Mouse (Mus musculus) right cerebral cortex, adult 2 months (tissue): Measurements from ENCODE around the gene Etv1.
"Not testable (repeated sequence)": the region's sequence is repeated elsewhere in the genome, so short reads cannot be mapped to it uniquely, and the experiment has no call there.

Experiments
- DNase-seq, 2 experiments: peaks; one replicate each; pipeline ENCODE4 v3.0.0; 2021 to 2022; ENCODE audit warnings: low spot score in 2 of 2

Etv1 gene

GRCm38 (mm10) chr12:38816235-38816634 lies 37.1 kb downstream of the Etv1 start:
- no peak for DNase-seq

DNA sequence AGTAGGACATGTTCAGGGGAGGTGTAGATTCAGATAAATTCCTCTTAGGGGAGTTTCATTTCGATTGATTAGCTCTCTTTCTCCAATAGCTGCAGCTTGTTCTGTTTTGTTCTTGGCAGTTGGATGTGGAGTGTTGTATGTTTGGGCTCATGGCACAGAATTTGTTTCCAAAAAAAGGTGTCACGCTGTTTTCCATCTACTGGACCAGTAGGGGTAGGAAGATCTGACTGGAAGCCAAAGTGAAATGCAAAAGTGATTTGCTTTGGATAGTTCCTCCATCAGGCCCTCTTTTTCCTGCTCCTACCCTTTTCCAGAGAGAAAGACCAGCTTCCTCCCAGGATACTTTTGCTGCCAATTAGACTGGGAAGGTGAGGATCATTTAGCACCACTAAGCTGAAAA lies 39.1 kb downstream of the Etv1 start:
- DNase-seq = no peak

DNA sequence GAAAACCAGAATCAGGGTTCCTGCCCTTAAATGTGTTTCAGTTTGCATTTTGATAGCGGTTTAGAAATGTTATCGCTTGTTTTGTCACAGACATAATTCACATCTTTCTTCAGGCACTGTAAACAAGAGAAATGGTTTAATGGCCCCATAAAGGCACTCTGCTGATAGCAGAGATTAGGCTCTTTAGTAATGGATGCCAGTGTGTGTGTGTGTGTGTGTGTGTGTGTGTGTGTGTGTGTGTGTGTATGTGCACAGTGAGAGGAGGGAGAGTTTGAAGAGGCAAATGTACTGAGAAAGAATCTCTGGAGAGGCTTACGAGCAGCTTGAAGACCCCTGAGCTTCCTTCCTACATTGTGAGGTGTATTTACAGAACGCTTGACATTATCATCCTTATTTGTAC lies 41.5 kb downstream of the Etv1 start:
- no peak for DNase-seq

DNA sequence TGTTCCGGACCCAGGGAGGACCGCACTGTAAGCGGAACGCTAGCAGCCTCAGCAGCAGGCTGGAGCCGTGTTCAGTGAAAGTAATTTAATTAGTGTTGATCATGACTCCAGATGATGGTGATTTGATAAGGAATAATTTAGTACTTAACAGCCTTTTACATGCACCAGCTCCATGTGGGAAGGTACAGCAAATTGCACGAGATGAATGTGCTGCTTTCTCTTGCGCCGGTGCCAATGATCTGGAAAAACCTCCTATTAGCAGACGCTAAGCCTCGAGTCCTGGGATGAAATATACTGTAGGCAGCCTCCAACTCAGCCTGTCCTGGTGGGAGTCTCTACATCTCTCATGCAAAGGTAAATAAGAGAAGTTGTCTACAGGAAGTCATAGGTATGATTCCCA lies 45.2 kb downstream of the Etv1 start:
- DNase-seq = no peak

DNA sequence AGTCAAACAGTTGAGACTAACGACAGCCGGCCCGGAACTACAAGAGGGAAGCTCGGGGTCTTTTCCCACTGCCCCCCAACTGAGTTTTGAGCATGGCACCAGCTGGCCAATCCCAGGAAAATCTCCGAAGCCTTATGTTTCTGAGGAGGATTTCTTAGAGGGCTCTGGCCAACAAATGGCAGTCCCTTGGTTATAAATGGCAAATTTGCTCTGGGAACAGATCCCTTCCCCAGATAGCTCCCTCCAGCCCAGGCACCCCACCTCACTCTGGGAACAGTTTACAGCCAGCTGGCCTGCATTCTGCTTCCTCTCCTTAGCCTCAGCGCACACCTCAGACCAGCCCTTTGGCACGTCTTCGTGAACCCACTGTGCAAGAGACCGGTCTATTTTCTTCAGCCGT lies 53.8 kb downstream of the Etv1 start:
- no peak for DNase-seq

- DNase-seq = no peak
These were observed 55.4 kb downstream of the Etv1 start for GRCm38 (mm10) chr12:38834581-38834980.

GRCm38 (mm10) chr12:38834986-38835385 lies 55.8 kb downstream of the Etv1 start:
- not testable (repeated sequence) for DNase-seq

GRCm38 (mm10) chr12:38843801-38844295 lies 64.7 kb downstream of the Etv1 start:
- no peak for DNase-seq

GRCm38 (mm10) chr12:38847500-38848261 lies 68.5 kb downstream of the Etv1 start:
- no peak for DNase-seq

DNA sequence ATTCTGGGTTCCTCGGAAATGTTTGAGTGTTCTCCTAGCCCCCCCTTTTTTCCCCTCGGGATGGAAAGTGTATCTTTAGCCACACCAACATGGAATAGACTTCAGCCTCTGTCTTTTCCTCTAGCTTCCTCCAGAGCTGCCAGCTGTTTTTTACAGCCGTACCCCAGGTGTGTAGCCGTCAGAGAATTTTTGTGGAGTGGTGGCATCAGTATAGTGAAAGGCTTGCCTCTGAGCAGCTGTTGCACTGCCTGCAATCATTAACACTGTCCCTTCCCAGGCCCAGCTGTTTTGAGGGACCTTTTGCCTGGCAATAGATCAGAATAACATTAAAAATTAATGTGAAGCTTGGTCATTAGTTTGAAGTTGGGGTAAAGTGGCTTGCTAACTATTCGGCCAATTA lies 70.8 kb downstream of the Etv1 start:
- no peak for DNase-seq

DNA sequence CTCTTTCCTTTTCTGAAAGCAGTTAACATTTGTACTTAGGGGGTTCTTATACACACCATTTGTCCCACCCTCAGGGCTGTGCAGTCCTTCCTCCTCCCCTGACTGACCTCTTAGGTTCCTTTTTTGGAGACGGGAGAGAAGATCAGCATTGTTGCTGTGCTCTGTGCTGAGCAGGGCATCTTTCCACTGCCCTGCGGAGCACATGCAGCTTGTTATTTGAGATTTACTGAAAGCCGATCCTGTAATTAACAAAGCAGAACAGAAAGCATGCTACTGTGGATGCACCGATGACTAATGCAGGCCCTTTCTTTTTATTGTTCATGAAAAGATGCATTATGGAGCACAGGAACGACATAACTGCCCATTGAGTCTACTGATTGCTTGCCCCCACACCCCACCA lies 75.1 kb downstream of the Etv1 start:
- no peak for DNase-seq

DNA sequence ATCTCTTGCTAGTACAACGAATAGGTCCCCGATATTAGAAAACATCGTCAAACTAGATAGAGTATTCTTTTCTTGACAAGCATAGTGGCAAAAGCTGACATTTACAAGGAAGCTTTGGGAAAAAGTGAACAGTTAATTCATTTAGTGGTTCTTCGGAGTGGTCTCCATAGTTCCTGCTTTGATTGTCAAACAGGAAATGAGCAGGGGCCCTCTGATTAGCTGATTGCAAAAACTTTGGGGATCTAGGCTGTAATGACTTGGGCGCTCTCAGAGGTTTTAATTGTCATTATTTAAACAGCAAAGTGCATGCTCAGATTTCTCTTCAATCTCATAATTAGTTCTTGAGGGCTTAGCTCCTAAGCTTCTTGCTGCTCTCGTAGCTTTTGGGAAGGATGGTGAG lies 75.6 kb downstream of the Etv1 start:
- DNase-seq = no peak

DNA sequence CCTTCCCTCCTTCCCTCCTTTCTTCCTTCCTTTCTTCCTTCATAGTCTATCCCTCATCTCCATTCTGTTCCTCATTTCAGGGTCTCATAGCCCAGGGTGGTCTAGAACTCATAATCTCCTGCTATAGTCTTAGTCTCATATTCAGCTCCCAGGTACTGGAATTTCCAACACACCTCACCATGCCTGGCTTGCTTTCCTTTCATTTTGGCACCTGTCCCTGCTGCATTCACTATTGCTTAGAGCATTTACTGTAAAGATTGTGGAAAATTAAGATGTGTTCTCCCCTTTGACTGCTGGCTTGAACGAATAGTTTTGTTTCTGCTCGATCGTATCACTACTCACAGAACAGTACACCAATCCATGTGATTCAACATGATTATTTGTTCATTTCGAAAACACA lies 80.5 kb downstream of the Etv1 start:
- no peak for DNase-seq

DNA sequence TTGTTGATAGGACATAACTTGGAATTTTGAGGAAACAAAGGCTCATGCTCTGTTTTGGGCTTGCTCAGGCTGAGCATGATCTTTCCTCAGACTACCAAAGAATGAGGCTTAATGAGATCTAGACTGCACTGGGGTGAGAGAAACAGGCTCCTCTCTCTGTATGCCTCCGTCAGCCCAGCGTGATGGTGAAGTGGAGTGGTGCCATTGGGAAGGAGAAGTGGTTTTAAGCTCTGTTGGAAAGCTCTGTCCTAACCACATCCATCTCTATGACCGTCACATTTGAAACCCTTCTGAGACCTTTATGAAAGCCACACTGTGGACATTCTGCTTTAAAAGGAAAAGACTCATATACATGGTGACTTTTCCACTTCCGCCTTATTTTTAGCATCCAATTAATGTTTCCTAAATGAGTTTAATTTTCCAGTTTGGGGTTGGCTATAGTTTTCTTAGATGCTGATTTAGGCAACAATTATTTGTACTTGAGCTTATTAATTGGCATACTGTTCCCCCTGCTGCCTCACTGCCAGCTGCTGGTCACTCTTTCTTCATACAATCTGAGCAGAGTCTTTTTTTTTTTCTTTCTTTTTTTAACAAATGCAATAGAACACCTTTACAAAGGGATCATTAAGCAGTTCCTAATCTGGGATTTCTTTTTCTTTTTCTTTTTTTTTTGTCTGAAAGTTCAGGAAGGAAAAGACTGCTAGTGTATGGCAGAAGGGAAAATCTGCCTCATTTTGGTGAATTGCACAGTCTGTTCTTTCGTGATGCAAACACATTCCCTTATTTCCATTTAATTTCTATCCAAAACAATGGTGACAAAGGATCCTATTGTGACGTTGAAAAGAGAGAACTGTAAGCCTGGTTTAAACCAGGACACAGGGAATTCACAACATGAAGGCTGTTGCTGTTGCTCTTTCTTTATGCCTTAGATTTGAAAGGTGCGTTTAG lies 81.3 kb downstream of the Etv1 start:
- no peak for DNase-seq

DNA sequence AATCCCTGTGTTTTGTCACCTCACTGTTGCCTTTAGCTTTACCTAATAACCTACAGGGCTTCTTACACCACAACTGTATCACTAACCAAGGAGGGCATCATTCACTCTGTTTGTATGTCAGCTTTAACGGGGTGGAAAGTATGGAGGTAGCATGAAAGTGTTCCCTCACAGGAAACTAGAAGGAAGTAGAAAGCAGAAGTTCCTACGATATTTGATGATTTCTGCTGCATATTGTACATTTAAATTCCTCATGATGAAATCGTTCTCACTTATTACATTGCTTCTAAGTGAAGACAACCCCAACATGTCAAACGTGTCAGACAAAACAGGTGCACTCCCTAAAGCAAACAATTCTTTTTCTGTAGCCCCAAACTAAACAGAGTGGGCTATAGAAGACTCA lies 84.2 kb downstream of the Etv1 start:
- DNase-seq = no peak

DNA sequence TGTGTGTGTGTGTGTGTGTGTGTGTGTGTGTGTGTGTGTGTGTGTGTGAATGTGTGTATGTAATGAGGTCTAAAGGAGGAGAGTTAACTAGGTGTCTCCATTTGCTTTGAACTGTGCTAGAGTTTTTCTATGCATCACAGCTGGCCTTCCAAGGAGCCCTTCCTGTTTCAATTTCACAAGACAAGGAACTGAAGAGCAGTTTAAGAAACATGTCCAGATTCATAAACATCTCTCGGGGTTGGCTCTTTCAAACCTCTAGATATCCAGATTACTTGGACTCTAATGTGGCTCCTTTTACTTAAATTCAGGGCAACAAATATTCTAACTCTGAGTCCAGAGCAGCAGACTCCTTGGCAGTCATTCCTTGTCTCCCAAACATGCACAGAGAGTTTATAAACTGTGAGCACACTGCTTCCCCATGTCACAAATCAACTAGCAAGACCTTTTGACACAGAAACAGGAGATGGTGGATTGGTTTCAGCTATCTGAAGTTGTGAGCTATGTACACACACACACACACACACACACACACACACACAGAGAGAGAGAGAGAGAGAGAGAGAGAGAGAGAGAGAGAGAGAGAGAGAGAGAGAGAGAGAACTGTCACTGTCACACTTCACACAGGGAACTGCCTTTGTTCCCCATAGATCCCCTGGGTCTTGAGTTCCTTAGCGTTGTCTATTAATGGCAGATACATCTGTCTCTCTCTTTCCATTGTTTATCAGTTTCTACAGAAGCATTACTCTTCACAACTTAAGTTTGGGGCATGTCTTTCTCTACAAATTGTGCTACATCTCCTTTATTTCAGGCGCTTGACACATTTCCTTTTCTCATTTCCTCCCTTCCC lies 85.0 kb downstream of the Etv1 start:
- no peak for DNase-seq

DNA sequence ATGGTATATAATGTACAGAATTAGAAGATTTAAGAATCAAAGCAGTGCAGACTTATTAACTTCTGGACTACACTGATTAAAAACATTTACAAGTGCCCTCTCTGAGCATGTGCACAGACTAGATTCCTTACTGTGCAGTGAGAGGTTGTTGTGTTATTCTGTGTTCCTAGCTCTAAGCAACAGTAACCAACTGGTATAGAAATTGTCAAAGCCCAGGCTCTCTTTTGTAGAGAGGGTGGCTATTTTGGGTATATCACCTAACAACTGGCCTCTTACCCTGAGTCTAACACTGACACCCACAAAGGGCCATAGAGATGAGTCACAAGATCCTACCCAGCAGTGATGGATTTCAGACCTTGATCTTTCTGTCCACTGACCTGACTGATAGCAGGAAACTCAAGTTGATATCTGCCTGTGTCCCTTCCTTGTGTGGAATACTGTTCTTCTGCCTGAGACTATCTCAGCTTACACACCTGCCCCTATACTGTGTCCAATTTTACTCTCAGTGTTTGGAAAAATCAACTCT lies 95.4 kb downstream of the Etv1 start:
- DNase-seq = no peak

DNA sequence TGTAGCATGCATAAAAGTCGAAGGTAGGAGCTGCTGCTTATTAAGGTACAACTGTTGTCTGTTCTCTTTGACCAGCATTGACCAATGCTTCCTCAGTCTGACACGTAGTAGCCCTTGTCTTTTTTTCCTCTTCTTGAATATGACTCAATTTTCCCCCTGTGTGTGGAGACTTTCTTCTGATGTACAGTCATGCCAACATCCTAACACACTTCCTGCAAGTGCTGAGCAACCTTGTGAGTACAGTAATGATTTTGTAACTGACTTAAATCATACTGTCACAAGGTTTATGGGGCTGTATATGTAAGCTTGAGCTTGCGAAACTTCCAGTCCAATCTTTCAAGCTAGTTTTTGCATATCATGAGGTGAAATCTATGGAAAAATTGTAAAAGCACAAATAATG lies 125.3 kb downstream of the Etv1 start:
- no peak for DNase-seq

DNA sequence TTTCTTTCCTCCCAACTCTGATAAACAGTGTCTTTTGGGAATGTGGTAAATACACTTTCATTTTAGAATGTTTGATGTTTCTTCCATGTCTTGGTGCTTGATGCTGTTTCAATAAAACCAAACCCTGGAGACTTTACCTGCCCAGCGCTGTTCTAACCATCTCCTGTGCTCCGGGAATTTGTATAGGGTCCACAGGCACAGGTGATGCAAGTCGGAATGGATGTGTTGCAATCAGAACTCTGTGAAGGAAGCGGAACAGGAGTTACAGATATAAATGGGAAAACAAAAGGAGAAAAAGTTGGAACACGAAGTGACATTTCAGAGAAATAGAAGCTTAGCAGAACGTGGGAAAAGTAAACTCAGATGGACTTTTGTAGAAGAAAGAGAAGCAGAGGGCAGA lies 127.1 kb downstream of the Etv1 start:
- DNase-seq = no peak

DNA sequence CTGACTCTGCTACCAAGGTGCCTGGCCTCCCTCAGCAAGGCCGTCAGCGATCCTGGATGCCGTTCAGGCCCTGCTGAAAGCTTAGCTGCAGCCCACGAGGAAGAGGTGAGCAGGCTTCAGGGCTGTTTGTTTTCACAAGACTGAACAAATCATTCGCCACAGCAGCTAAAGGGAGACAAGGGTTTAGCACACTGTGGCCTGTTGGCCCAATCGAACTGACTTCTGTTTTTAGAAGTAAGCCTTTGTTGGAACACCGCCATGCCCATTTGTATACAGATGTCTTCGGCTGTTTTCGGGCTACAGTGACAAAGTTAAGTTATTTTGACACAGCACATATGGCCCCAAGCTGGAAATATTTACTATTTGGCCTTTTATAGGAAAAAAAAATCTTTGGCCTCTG lies 127.6 kb downstream of the Etv1 start:
- DNase-seq = no peak

DNA sequence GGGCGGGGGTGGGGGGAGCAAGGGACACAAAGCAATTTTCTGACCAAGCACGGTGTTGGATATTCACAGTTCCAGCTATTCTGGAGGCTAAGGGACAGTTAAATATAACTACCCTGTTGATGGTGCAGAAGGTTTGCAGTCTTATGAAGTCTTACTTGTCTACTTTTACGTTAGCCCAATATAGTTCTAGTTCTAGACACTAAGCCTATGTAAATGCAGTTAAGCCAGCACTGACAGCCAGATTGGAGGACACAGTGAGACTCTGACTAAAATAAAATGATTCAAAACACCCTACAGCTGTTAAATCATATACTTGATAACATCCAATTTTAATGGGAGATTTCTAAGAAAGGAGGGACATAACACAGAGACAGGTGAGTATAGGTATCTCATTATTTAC lies 129.8 kb downstream of the Etv1 start:
- no peak for DNase-seq
